Mouse (Mus musculus): ENCODE data around the gene Thrb.

DNA sequence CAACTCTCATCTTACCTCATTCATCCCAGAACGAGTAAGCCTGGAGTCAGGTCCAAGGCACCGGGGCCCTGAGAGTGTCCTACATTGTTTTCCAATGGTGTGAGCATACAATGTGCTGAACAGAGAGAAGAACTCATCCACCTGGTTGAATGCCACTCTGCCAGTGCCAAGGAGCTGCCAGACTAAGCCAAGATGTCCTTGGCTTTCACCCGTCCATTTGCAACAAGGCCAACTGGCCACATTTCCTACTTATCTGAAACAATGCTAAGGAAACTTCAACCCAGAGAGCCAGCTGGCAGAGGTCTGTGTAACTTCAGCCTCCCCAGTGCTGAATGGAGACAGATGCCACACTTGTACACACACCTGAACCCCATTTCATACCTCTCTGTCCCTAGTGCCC, 360.6 kb downstream of the Thrb start:
- TF ChIP-seq CTCF (IDR thresholded peaks at IDR 0.05), result no peak
- no peak for TF ChIP-seq EP300 (IDR thresholded peaks at IDR 0.05; ENCODE audit: insufficient read depth, low read depth, low read length)
